Mouse (Mus musculus): ENCODE data around the gene Hebp1.

Hebp1 gene

DNA sequence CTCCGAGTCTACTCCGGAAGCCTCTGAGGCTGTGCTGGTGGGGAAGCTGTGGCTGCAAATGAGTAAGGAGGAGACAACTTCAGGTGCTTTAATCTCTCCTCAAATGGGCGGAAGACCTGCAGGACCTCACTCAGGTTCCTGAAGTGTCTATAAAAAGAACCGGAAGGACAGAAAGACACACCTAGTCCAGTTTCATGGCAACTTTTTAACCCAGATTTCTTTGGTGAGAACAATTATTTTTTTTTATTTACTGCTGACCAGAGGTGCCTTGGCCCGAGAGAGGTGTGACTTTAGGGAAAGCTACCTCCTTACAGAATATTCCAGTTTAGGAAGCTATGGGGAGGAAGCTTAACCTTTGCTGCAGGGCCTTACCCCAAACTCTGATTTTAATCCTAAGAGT lies 79.6 kb downstream of the Hebp1 start, which contains the start of gene Gprc5d:
TSS of gene Gprc5d (minus strand) at position 101 of the 400 bp plus-strand sequence.
- DNase-seq (ENCODE audit: low read depth, low spot score) = no peak

GRCm38 (mm10) chr6:135116479-135116878 lies 81.3 kb downstream of the Hebp1 start:
- DNase-seq (ENCODE audit: low read depth, low spot score) = no peak

DNA sequence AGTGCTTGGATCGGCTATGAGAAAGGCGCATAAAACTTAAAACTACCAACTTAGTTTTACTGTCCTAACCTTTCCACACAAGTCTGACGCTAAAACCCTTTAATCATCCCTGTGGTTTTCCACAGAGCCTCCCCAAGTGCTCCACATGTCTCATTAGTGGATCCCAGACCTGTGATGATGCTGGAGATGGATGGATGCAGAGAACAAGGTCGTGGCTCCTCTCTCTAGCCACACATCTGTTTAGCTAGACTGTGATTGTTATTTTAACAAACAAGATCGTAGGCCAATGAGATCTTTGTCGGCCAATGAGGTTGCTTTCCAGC lies 84.7 kb downstream of the Hebp1 start:
- DNase-seq (ENCODE audit: low read depth, low spot score) = no peak

- no peak for DNase-seq (ENCODE audit: low read depth, low spot score)
Observed at GRCm38 (mm10) chr6:135112411-135113113, 85.3 kb downstream of the Hebp1 start.

DNA sequence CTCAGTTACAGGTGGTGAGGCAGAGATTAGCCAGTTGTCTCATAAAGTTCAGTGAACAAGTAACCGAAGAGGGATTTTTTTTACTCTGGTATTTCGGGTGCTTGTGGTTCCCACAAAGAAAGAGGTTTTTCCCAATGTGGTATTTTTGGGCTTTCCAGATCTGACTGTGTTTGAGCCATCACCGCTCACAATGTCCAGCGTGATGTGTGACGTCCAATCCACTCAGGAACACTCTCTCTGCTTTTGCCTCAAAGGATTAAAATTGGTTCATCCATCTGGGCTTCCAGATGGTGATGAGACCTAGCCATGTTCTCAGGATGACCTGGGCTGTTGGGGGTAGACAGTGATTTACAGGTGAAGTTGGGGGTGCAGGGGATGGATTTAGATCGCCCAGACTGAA lies 90.8 kb downstream of the Hebp1 start:
- DNase-seq (ENCODE audit: low read depth, low spot score) = no peak

GRCm38 (mm10) chr6:135102736-135103303 lies 95.0 kb downstream of the Hebp1 start:
- DNase-seq (ENCODE audit: low read depth, low spot score) = no peak

- DNase-seq (ENCODE audit: low read depth, low spot score) = no peak
Observed at GRCm38 (mm10) chr6:135100787-135101472, 96.9 kb downstream of the Hebp1 start.

DNA sequence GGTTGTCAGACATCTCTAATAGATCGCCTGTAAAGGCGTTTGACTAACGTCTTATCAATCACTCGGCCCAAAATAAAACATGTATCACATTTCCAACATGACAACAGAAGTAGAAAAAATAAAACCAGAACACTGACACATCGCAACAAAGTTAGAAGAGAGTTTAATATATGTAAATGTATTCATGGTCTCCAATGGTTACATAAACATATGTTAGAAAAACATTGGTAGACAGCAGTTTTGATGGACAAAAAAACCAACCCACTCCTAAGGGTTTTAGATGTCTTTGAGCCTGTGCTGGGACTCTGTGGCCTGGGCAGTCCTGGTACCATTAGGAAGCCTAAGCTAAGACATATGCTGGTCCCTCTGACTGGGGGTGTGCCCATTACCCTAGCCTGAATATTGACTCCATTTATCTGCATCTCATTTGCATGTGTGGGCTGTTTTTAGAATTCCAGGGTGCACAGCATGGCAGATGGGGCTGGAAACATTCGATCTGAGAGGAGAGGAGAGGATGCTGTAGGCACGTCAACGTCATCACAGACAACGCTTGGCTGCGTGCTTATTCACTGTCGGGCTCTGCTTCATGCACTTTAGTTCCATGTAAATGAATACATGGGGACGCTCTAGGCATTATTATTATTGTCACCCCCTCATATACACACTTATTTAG lies 104.9 kb downstream of the Hebp1 start:
- DNase-seq (ENCODE audit: low read depth, low spot score) = no peak

DNA sequence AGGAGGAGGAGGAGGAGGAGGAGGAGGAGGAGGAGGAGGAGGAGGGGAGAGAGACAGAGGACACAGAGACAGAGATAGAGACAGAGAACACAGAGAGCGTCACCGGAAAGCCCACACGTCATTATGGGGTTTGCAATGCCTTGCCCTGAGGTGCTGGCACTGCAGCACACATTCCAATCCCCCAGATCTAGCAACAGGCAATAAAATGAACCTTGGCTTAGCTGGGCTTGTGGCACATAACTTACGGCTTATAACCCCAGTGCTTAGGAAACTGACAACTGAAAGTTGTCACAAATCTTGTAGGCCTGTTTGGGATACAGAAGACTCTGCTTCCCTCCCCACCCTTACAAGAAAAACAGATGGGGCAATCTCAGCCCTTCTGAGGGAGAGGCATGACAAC lies 107.2 kb downstream of the Hebp1 start:
- DNase-seq (ENCODE audit: low read depth, low spot score) = no peak

- no peak for DNase-seq (ENCODE audit: low read depth, low spot score)
Observed at GRCm38 (mm10) chr6:135089786-135090185, 108.0 kb downstream of the Hebp1 start.

- peak; percentile 75 for DNase-seq (ENCODE audit: low read depth, low spot score)
Observed at GRCm38 (mm10) chr6:135087721-135088451, 109.9 kb downstream of the Hebp1 start.

All from WW6 (cell line).